Mouse (Mus musculus): ENCODE data around the gene Setd1b. TPM values are rescaled to one million over a fixed set of nuclear protein-coding genes. Genes with fewer than 3 reads are reported as not detected.

Setd1b gene
- polyA plus RNA-seq, 1 experiment from 2014 or later, result 4.1 TPM

Other genes starting within 250 kb of the Setd1b start
- gene Kdm2b, start 152.4 kb upstream of the Setd1b start, polyA plus RNA-seq (2015; fragmentation: Nextera tagmentation; extraction: Ambion mirVana), result 14.4 and 15.3 TPM in 2 replicates
- gene Orai1, start 127.1 kb upstream of the Setd1b start, polyA plus RNA-seq (2015; fragmentation: Nextera tagmentation; extraction: Ambion mirVana), result 8.3 and 8.4 TPM in 2 replicates
- gene Morn3, start 95.2 kb upstream of the Setd1b start, polyA plus RNA-seq (2015; fragmentation: Nextera tagmentation; extraction: Ambion mirVana), result not detected in 2 replicates
- 25.1 and 26.1 TPM in 2 replicates for gene Tmem120b, start 73.8 kb upstream of the Setd1b start, polyA plus RNA-seq (2015; fragmentation: Nextera tagmentation; extraction: Ambion mirVana)
- 1.7 and 2.3 TPM in 2 replicates for gene Rhof, start 9.5 kb upstream of the Setd1b start, polyA plus RNA-seq (2015; fragmentation: Nextera tagmentation; extraction: Ambion mirVana)
- 63.8 and 73.2 TPM in 2 replicates for gene Psmd9, start 27.2 kb downstream of the Setd1b start, polyA plus RNA-seq (2015; fragmentation: Nextera tagmentation; extraction: Ambion mirVana)
- gene Hpd, start 40.5 kb downstream of the Setd1b start, polyA plus RNA-seq (2015; fragmentation: Nextera tagmentation; extraction: Ambion mirVana), result 110 and 129 TPM in 2 replicates
- gene Wdr66, start 109.9 kb downstream of the Setd1b start, polyA plus RNA-seq (2015; fragmentation: Nextera tagmentation; extraction: Ambion mirVana), result 0.08 and 0.11 TPM in 2 replicates
- 5.5 and 6.0 TPM in 2 replicates for gene Bcl7a, start 201.6 kb downstream of the Setd1b start, polyA plus RNA-seq (2015; fragmentation: Nextera tagmentation; extraction: Ambion mirVana)

Data from liver, embryonic 16.5 days (tissue).